Mouse (Mus musculus) forebrain, embryonic 14.5 days (tissue): Measurements from ENCODE around the gene Ppif. TPM values are rescaled to one million over a fixed set of nuclear protein-coding genes. Genes with fewer than 3 reads are reported as not detected.

Experiments
- ATAC-seq: fragments of 200-750 bp; cut with Nextera tagmentation; 2 replicates; pipeline ENCODE4 v1.8.0; 2017; ENCODE audit warnings: mild to moderate bottlenecking, moderate library complexity
- DNase-seq: peaks from one replicate; pipeline ENCODE4 v3.0.0-alpha.2; 2015; ENCODE audit warnings: low spot score
- H3K27ac ChIP-seq: fragments of 300-500 bp; sonication (generic); 2 replicates; pipeline ENCODE4 v1.5.1; 2014; ENCODE audit warnings: low read depth, mild to moderate bottlenecking, control low read depth, low read length, moderate library complexity
- H3K27me3 ChIP-seq: fragments of 300-500 bp; sonication (generic); replicated peaks from 2 replicates; pipeline ENCODE4 v1.6.1; 2014; ENCODE audit warnings: low read length, control low read depth, mixed read lengths; ENCODE audit not compliant: control insufficient read depth, insufficient read depth
- H3K36me3 ChIP-seq: fragments of 300-500 bp; sonication (generic); 2 replicates; pipeline ENCODE4 v1.6.1; 2014; ENCODE audit warnings: low read length, control low read depth; ENCODE audit not compliant: control insufficient read depth, insufficient read depth
- H3K4me1 ChIP-seq: fragments of 300-500 bp; sonication (generic); 2 replicates; pipeline ENCODE4 v1.6.1; 2014; ENCODE audit warnings: antibody characterized with exemption, low read length, control low read depth; ENCODE audit not compliant: control insufficient read depth, insufficient read depth
- H3K4me2 ChIP-seq: fragments of 300-500 bp; sonication (generic); 2 replicates; pipeline ENCODE4 v1.6.1; 2014; ENCODE audit warnings: mild to moderate bottlenecking, control low read depth, low read length
- H3K4me3 ChIP-seq: fragments of 300-500 bp; sonication (generic); 2 replicates; pipeline ENCODE4 v1.5.1; 2014; ENCODE audit warnings: low read depth, low read length, control low read depth
- H3K9ac ChIP-seq: fragments of 300-500 bp; sonication (generic); 2 replicates; pipeline ENCODE4 v1.6.1; 2014; ENCODE audit warnings: mild to moderate bottlenecking, low read length, control low read depth, moderate library complexity
- H3K9me3 ChIP-seq: fragments of 300-500 bp; sonication (generic); replicated peaks from 2 replicates; pipeline ENCODE4 v1.6.1; 2016; ENCODE audit warnings: low read length, control low read depth, mixed read lengths; ENCODE audit not compliant: control insufficient read depth
- WGBS: fragments of 180-500 bp; shearing (Covaris S2); extraction: QIAGEN DNeasy Blood & Tissue Kit; methylation state at CpG from one replicate; pipeline ENCODE4 v1.1.7; 2014; 5-methylcytosine and 5-hydroxymethylcytosine counted together
- polyA plus RNA-seq: library from polyadenylated mRNA; unstranded; fragments of >200 nt; fragmentation: Nextera tagmentation; extraction: Ambion mirVana; gene quantifications from 2 replicates; pipeline ENCODE4 v1.2.1, GENCODE M21; 2014

The Ppif gene
- polyA plus RNA-seq, 1 experiment from 2014 or later = 28.2 TPM

- H3K27ac ChIP-seq = no peak overlapping the region
- no peaks in the 10 kb centered on the region for H3K27me3 ChIP-seq
- WGBS = 82% methylated on average over 21 of the region's 21 CpGs
- no peak overlapping the region for H3K4me2 ChIP-seq
- no peak overlapping the region for H3K4me3 ChIP-seq
- ATAC-seq = no peak
- no peak for DNase-seq
- H3K36me3 ChIP-seq = no peaks in the 10 kb centered on the region
- H3K9ac ChIP-seq = no peak overlapping the region
- H3K4me1 ChIP-seq = no peaks in the 10 kb centered on the region
- no peaks in the 10 kb centered on the region for H3K9me3 ChIP-seq
Measured at GRCm38 (mm10) chr14:25746971-25747945, 53.3 kb downstream of the Ppif start.

GRCm38 (mm10) chr14:25747996-25748756 lies 54.2 kb downstream of the Ppif start:
- Histone ChIP-seq H3K27ac (no peak overlapping the region), H3K27me3 (no peaks in the 10 kb centered on the region), H3K4me3 (no peak overlapping the region), H3K9ac (no peak overlapping the region), H3K9me3 (no peaks in the 10 kb centered on the region), H3K4me2 (no peak overlapping the region), H3K4me1 (no peaks in the 10 kb centered on the region), H3K36me3 (no peaks in the 10 kb centered on the region)
- no peak for ATAC-seq
- no peak for DNase-seq
- 73% methylated on average over 7 of the region's 7 CpGs for WGBS

- no peak overlapping the region for H3K4me3 ChIP-seq
- no peak overlapping the region for H3K9ac ChIP-seq
- no peak overlapping the region for H3K27ac ChIP-seq
- WGBS = 58% methylated on average over 13 of the region's 13 CpGs
- no peaks in the 10 kb centered on the region for H3K27me3 ChIP-seq
- ATAC-seq (no peak), DNase-seq (no peak)
- H3K9me3 ChIP-seq = no peaks in the 10 kb centered on the region
- no peaks in the 10 kb centered on the region for H3K36me3 ChIP-seq
- no peaks in the 10 kb centered on the region for H3K4me1 ChIP-seq
- H3K4me2 ChIP-seq = no peak overlapping the region
Measured at GRCm38 (mm10) chr14:25749143-25749909, 55.4 kb downstream of the Ppif start.

Other genes with a start within 250 kb of the Ppif start
- 37.0 and 43.8 TPM in 2 replicates for gene Zmiz1, start 235.0 kb upstream of the Ppif start, polyA plus RNA-seq
- gene Zcchc24, start 74.9 kb downstream of the Ppif start, polyA plus RNA-seq = 8.0 and 9.8 TPM in 2 replicates
- 2.3 and 3.1 TPM in 2 replicates for gene Anxa11, start 148.0 kb downstream of the Ppif start, polyA plus RNA-seq
- not detected in 2 replicates for gene Plac9a, start 208.9 kb downstream of the Ppif start, polyA plus RNA-seq
- gene Tmem254a, start 233.5 kb downstream of the Ppif start, polyA plus RNA-seq = 3.7 and 4.4 TPM in 2 replicates
- gene Cphx1, start 244.2 kb downstream of the Ppif start, polyA plus RNA-seq = not detected in 2 replicates